Mouse (Mus musculus) thymus, adult 2 months (tissue): Measurements from ENCODE around the gene Lnx1. TPM values are rescaled to one million over a fixed set of nuclear protein-coding genes. Genes with fewer than 3 reads are reported as not detected.

ENCODE experiments used
- DNase-seq: peaks from one replicate; pipeline ENCODE4 v3.0.0; 2021
- H3K27ac ChIP-seq: fragments of 200-500 bp; 2 replicates; pipeline ENCODE4 v1.5.1; 2012; ENCODE audit warnings: low read length, control low read depth; ENCODE audit not compliant: control insufficient read depth, insufficient read depth
- H3K27me3 ChIP-seq: fragments of 200-500 bp; 2 replicates; pipeline ENCODE4 v1.6.1; 2012; ENCODE audit warnings: mild to moderate bottlenecking, low read length, moderate library complexity, mixed read lengths; ENCODE audit not compliant: control insufficient read depth, insufficient read depth
- H3K36me3 ChIP-seq: fragments of 200-500 bp; 2 replicates; pipeline ENCODE4 v1.6.1; 2012; ENCODE audit warnings: mild to moderate bottlenecking, low read length, moderate library complexity; ENCODE audit not compliant: control insufficient read depth, insufficient read depth
- H3K4me1 ChIP-seq: fragments of 200-500 bp; replicated peaks from 2 replicates; pipeline ENCODE4 v1.6.1; 2012; ENCODE audit warnings: low read length; ENCODE audit not compliant: control insufficient read depth, insufficient read depth
- H3K4me3 ChIP-seq: fragments of 200-500 bp; 2 replicates; pipeline ENCODE4 v1.5.1; 2012; ENCODE audit warnings: mild to moderate bottlenecking, low read length, control low read depth, moderate library complexity; ENCODE audit not compliant: control insufficient read depth, insufficient read depth
- CTCF ChIP-seq: fragments of 200-500 bp; IDR thresholded peaks from 2 replicates; pipeline ENCODE4 v1.5.1; 2012; ENCODE audit warnings: mild to moderate bottlenecking, control low read depth, low read length, moderate library complexity, borderline replicate concordance; ENCODE audit not compliant: control insufficient read depth, poor library complexity, insufficient read depth; ENCODE audit errors: extremely low read depth
- POLR2A ChIP-seq: fragments of 200-500 bp; IDR thresholded peaks from 2 replicates; pipeline ENCODE4 v1.6.1; 2012; ENCODE audit warnings: mild to moderate bottlenecking, low read length, control low read depth, moderate library complexity; ENCODE audit not compliant: control insufficient read depth, poor library complexity, insufficient read depth; ENCODE audit errors: extremely low read depth
- WGBS: fragments of 180-500 bp; shearing (Covaris S2); methylation state at CpG from one replicate; pipeline ENCODE4 v1.1.7; 2018; 5-methylcytosine and 5-hydroxymethylcytosine counted together
- polyA plus RNA-seq: library from polyadenylated mRNA; depleted of rRNA; stranded (reverse); fragments of >200 nt; gene quantifications from 2 replicates; pipeline ENCODE4 v1.2.3, GENCODE M21; 2012

Lnx1 gene
- polyA plus RNA-seq, 1 experiment = 1.6 TPM

GRCm38 (mm10) chr5:74633453-74633852 is 69.3 kb downstream of the Lnx1 start:
- TF ChIP-seq CTCF (no peak), POLR2A (no peak)
- Histone ChIP-seq H3K4me1 (no peaks in the 10 kb centered on the region), H3K27ac (no peak overlapping the region), H3K27me3 (no peaks in the 10 kb centered on the region), H3K4me3 (no peak overlapping the region), H3K36me3 (no peaks in the 10 kb centered on the region)
- DNase-seq = no peak
- WGBS = 89% methylated on average over 6 of the region's 6 CpGs

- Histone ChIP-seq H3K27ac (no peak overlapping the region), H3K27me3 (no peaks in the 10 kb centered on the region), H3K36me3 (no peaks in the 10 kb centered on the region), H3K4me3 (no peak overlapping the region), H3K4me1 (no peaks in the 10 kb centered on the region)
- DNase-seq = no peak
- WGBS = 85% methylated on average over 17 of the region's 17 CpGs
- TF ChIP-seq POLR2A (no peak), CTCF (no peak)
These were observed 70.2 kb downstream of the Lnx1 start for GRCm38 (mm10) chr5:74632369-74633114.

DNA sequence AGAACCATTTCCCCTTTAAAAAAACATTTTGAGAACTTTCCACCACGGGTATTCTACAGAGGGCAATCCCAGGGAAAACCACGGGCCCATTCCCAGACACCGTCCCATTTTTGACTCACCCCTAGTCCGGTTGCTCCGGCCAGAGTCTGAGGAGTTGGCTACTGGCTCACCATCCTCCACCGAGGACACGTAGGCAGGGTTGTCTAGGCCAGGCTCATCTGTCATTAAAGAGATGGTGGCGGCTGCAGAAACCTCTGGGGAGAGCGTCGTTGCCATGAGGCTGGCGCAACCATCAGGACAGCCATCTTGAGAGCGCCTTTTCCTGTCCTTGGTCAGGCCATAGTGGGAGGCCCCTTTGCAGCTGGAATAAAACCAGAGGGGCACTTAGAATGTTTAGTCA is 74.7 kb downstream of the Lnx1 start:
- no peak for DNase-seq
- Histone ChIP-seq H3K4me3 (no peak overlapping the region), H3K27me3 (no peaks in the 10 kb centered on the region), H3K27ac (no peak overlapping the region), H3K4me1 (no peaks in the 10 kb centered on the region), H3K36me3 (no peaks in the 10 kb centered on the region)
- 90% methylated on average over 12 of the region's 12 CpGs for WGBS
- TF ChIP-seq POLR2A (no peak), CTCF (no peak)

GRCm38 (mm10) chr5:74624385-74624784 is 78.3 kb downstream of the Lnx1 start:
- Histone ChIP-seq H3K4me1 (no peaks in the 10 kb centered on the region), H3K4me3 (no peak overlapping the region), H3K27ac (no peak overlapping the region), H3K27me3 (no peaks in the 10 kb centered on the region), H3K36me3 (no peaks in the 10 kb centered on the region)
- WGBS = 81% methylated on average over 5 of the region's 5 CpGs
- TF ChIP-seq CTCF = no peak
- no peak for DNase-seq

DNA sequence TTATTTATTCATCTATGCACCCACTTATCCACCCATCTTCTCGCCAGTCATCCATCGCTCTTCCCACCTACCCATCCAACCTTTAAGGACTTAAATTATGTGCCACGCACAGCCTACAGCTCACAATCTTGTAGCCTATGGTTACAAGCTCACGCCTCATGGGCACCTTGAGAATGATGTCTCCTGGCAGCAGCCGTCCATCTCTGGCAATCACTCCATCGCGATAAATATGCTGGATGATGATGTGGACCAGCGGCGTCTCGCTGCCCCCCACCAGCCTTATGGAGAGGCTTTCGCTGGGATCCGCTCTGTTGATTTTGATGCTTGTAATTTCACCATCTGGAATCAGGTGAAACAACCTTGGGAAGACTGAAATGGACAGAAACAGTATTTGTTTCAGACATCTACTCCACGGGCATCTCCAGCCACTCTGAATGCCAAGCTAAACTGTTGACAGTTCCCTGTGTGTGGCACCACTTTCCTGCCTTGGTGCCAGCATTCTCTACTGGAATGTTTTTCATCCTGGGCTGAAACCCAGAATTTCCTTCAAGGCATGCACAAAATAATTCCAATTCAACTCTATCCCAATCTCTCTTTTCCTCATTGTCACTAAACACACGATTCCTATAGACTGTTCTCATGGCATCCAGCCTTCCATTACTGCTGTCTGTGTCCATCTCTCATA is 79.3 kb downstream of the Lnx1 start:
- no peak overlapping the region for H3K4me3 ChIP-seq
- no peaks in the 10 kb centered on the region for H3K4me1 ChIP-seq
- H3K36me3 ChIP-seq = no peaks in the 10 kb centered on the region
- 97% methylated on average over 14 of the region's 14 CpGs for WGBS
- DNase-seq = no peak
- H3K27me3 ChIP-seq = no peaks in the 10 kb centered on the region
- TF ChIP-seq CTCF = no peak
- no peak for TF ChIP-seq POLR2A
- no peak overlapping the region for H3K27ac ChIP-seq

- Histone ChIP-seq H3K27ac (no peak overlapping the region), H3K27me3 (no peaks in the 10 kb centered on the region), H3K4me3 (no peak overlapping the region), H3K4me1 (no peaks in the 10 kb centered on the region), H3K36me3 (no peaks in the 10 kb centered on the region)
- WGBS = 93% methylated on average over 7 of the region's 7 CpGs
- no peak for DNase-seq
- TF ChIP-seq POLR2A (no peak), CTCF (no peak)
These were observed 80.8 kb downstream of the Lnx1 start for GRCm38 (mm10) chr5:74621691-74622470.
